In genomic region chr1:134763776-134764438, GRCm38 (mm10) we compare ENCODE assay signal across 21 mouse cellular contexts.
DNase-seq lines count a peak whose midpoint lies in the region; ATAC-seq lines count a peak whose summit lies in the region.
"Had no signal": no experiment of that assay in that cellular context is flagged by ENCODE, and none has a peak within 500 bp of the region (broad histone marks: within the 10 kb centered on the region; RNA-seq: fewer than 3 reads in every experiment).

No protein-coding gene starts in this region.

- 83% methylated on average over 11 of the region's 11 CpGs for WGBS in hindbrain, embryonic 13.5 days
- 84% methylated on average over 11 of the region's 11 CpGs for WGBS in hindbrain, embryonic 14.5 days
- WGBS in liver, embryonic 16.5 days (ENCODE audit: insufficient replicate concordance) = 72% methylated on average over 11 of the region's 11 CpGs
- WGBS in intestine, embryonic 14.5 days = 35% methylated on average over 11 of the region's 11 CpGs
- 63% methylated on average over 11 of the region's 11 CpGs for WGBS in neural tube, embryonic 15.5 days

- no peak for ATAC-seq in hindbrain, embryonic 13.5 days (ENCODE audit: low FRiP score)
- ATAC-seq in hindbrain, embryonic 14.5 days (ENCODE audit: low FRiP score) = no peak
- ATAC-seq in liver, embryonic 16.5 days (ENCODE audit: low read depth) = peak; percentile 37; the same call in 1 of the 2 replicates
- peak; percentile 84 for ATAC-seq in intestine, embryonic 14.5 days (replicated peaks; ENCODE audit: low FRiP score, low TSS enrichment, low read depth)
- ATAC-seq in neural tube, embryonic 15.5 days (ENCODE audit: low FRiP score) = no peak
- no peak for ATAC-seq in frontal cortex, adult (ENCODE audit: low TSS enrichment)

- H3K9me3 ChIP-seq in hindbrain, embryonic 13.5 days = no peaks in the 10 kb centered on the region
- H3K9me3 ChIP-seq in hindbrain, embryonic 14.5 days (ENCODE audit: control insufficient read depth, low read length) = no peaks in the 10 kb centered on the region
- H3K9me3 ChIP-seq in liver, embryonic 16.5 days (replicated peaks; ENCODE audit: control insufficient read depth, low read length) = no peaks in the 10 kb centered on the region
- H3K9me3 ChIP-seq in intestine, embryonic 14.5 days (ENCODE audit: control insufficient read depth, low read length) = no peaks in the 10 kb centered on the region
- H3K9me3 ChIP-seq in neural tube, embryonic 15.5 days (replicated peaks) = no peaks in the 10 kb centered on the region
- H3K9me3 ChIP-seq: embryonic facial prominence, embryonic 12.5 days; midbrain, embryonic 12.5 days had no signal

- H3K27ac ChIP-seq in hindbrain, embryonic 13.5 days = peak overlapping the region; percentile 75; the same call in 1 of the 2 replicates
- no peak overlapping the region for H3K27ac ChIP-seq in hindbrain, embryonic 14.5 days
- H3K27ac ChIP-seq in liver, embryonic 16.5 days (ENCODE audit: low read length) = no peak overlapping the region
- H3K27ac ChIP-seq in intestine, embryonic 14.5 days (ENCODE audit: low read depth) = peak overlapping the region; percentile 95
- H3K27ac ChIP-seq in neural tube, embryonic 15.5 days (replicated peaks) = 0 out of 2 replicates have a peak overlapping the region, but pooled peaks have one; percentile 63
- H3K27ac ChIP-seq: heart, adult 2 months had no signal

- no peaks in the 10 kb centered on the region for H3K27me3 ChIP-seq in hindbrain, embryonic 13.5 days
- H3K27me3 ChIP-seq in hindbrain, embryonic 14.5 days (ENCODE audit: control insufficient read depth, insufficient read depth, low read length) = no peaks in the 10 kb centered on the region
- no peaks in the 10 kb centered on the region for H3K27me3 ChIP-seq in liver, embryonic 16.5 days (ENCODE audit: control insufficient read depth, insufficient read depth, low read depth, low read length)
- H3K27me3 ChIP-seq in intestine, embryonic 14.5 days (replicated peaks; ENCODE audit: control insufficient read depth, insufficient read depth, low read length) = no peaks in the 10 kb centered on the region
- no peaks in the 10 kb centered on the region for H3K27me3 ChIP-seq in neural tube, embryonic 15.5 days (replicated peaks)
- H3K27me3 ChIP-seq: embryonic facial prominence, embryonic 12.5 days; midbrain, embryonic 12.5 days had no signal

- H3K9ac ChIP-seq in hindbrain, embryonic 13.5 days = no peak overlapping the region
- H3K9ac ChIP-seq in hindbrain, embryonic 14.5 days = no peak overlapping the region
- H3K9ac ChIP-seq in liver, embryonic 16.5 days (ENCODE audit: low read depth, low read length) = no peak overlapping the region
- no peak overlapping the region for H3K9ac ChIP-seq in intestine, embryonic 14.5 days (ENCODE audit: low read length)
- no peak overlapping the region for H3K9ac ChIP-seq in neural tube, embryonic 15.5 days (replicated peaks)
- H3K9ac ChIP-seq: embryonic facial prominence, embryonic 12.5 days; forebrain, postnatal 0 days; midbrain, embryonic 12.5 days had no signal

- H3K36me3 ChIP-seq in hindbrain, embryonic 13.5 days = peaks cover 35% of the 10 kb centered on the region
- H3K36me3 ChIP-seq in hindbrain, embryonic 14.5 days (replicated peaks; ENCODE audit: control insufficient read depth, insufficient read depth) = 0 out of 2 replicates have a peak, but pooled peaks cover 29% of the 10 kb centered on the region
- H3K36me3 ChIP-seq in liver, embryonic 16.5 days (ENCODE audit: control insufficient read depth, insufficient read depth) = no peaks in the 10 kb centered on the region
- peaks cover 58% of the 10 kb centered on the region for H3K36me3 ChIP-seq in intestine, embryonic 14.5 days (ENCODE audit: control insufficient read depth, insufficient read depth, low read length)
- H3K36me3 ChIP-seq in neural tube, embryonic 15.5 days = peaks cover 19% of the 10 kb centered on the region

- DNase-seq in hindbrain, embryonic 14.5 days (ENCODE audit: low spot score) = no peak
- no peak for DNase-seq in liver
- peak; percentile 71 for DNase-seq in intestine, embryonic 14.5 days (ENCODE audit: low spot score)
- no peak for DNase-seq in thymus, postnatal 36 days
- DNase-seq: adrenal gland, postnatal 25 days; B cell, adult 2 months; cerebellum, adult 18-20 months; forebrain, postnatal 0 days; gastrocnemius, postnatal 14 days; heart, adult 2 months; kidney, postnatal 4 days; lung, postnatal 36 days; right cerebral cortex, adult 18-20 months; thymus, postnatal 14 days had no signal

- peaks cover 14% of the 10 kb centered on the region for H3K4me1 ChIP-seq in hindbrain, embryonic 13.5 days (replicated peaks)
- H3K4me1 ChIP-seq in hindbrain, embryonic 14.5 days (replicated peaks; ENCODE audit: control insufficient read depth, insufficient read depth, low read length) = no peaks in the 10 kb centered on the region
- no peaks in the 10 kb centered on the region; the same call in 1 of the 2 replicates for H3K4me1 ChIP-seq in liver, embryonic 16.5 days (ENCODE audit: control insufficient read depth, low read depth, low read length)
- H3K4me1 ChIP-seq in intestine, embryonic 14.5 days (replicated peaks; ENCODE audit: control insufficient read depth, insufficient read depth, low read length) = peaks cover 35% of the 10 kb centered on the region
- peaks cover 12% of the 10 kb centered on the region for H3K4me1 ChIP-seq in neural tube, embryonic 15.5 days
- H3K4me1 ChIP-seq: midbrain, embryonic 12.5 days had no signal

- no peak overlapping the region for H3K4me2 ChIP-seq in hindbrain, embryonic 13.5 days
- no peak overlapping the region for H3K4me2 ChIP-seq in hindbrain, embryonic 14.5 days (replicated peaks)
- H3K4me2 ChIP-seq in liver, embryonic 16.5 days (ENCODE audit: low read depth, low read length) = no peak overlapping the region
- no peak overlapping the region for H3K4me2 ChIP-seq in intestine, embryonic 14.5 days (ENCODE audit: low read length)
- no peak overlapping the region for H3K4me2 ChIP-seq in neural tube, embryonic 15.5 days
- H3K4me2 ChIP-seq: embryonic facial prominence, embryonic 12.5 days; liver, embryonic 11.5 days; midbrain, embryonic 12.5 days had no signal

- no peak overlapping the region for H3K4me3 ChIP-seq in hindbrain, embryonic 13.5 days
- no peak overlapping the region for H3K4me3 ChIP-seq in hindbrain, embryonic 14.5 days (replicated peaks; ENCODE audit: low read length)
- H3K4me3 ChIP-seq in liver, embryonic 16.5 days (ENCODE audit: low read depth, low read length) = no peak overlapping the region
- no peak overlapping the region for H3K4me3 ChIP-seq in intestine, embryonic 14.5 days (ENCODE audit: low read depth, low read length)
- no peak overlapping the region for H3K4me3 ChIP-seq in neural tube, embryonic 15.5 days (replicated peaks)
- H3K4me3 ChIP-seq: embryonic facial prominence, embryonic 12.5 days; heart, adult 2 months; midbrain, embryonic 12.5 days had no signal

Comparison
In these comparisons a context has a peak if more than half of its experiments do, and no peak if none do; other contexts are left out.
1. H3K27ac ChIP-seq: peak in hindbrain, embryonic 13.5 days (single experiment), intestine, embryonic 14.5 days (single experiment) and neural tube, embryonic 15.5 days (single experiment); none in hindbrain, embryonic 14.5 days (single experiment) and liver, embryonic 16.5 days (single experiment).
2. ATAC-seq: peak in liver, embryonic 16.5 days (single experiment) and intestine, embryonic 14.5 days (single experiment); none in hindbrain, embryonic 13.5 days (single experiment), hindbrain, embryonic 14.5 days (single experiment), neural tube, embryonic 15.5 days (single experiment) and frontal cortex, adult (single experiment).